Mouse (Mus musculus) spleen, postnatal 0 days (tissue): ENCODE results near the gene Ern1. TPM values are rescaled to one million over a fixed set of nuclear protein-coding genes. Genes with fewer than 3 reads are reported as not detected.

Experiments used
- polyA plus RNA-seq: library from polyadenylated mRNA; unstranded; fragments of >200 nt; fragmentation: Nextera tagmentation; extraction: Ambion mirVana; gene quantifications from 2 replicates; pipeline ENCODE4 v1.2.1, GENCODE M21; 2015

Gene Ern1
- polyA plus RNA-seq = 3.5 and 5.5 TPM in 2 replicates

DNA sequence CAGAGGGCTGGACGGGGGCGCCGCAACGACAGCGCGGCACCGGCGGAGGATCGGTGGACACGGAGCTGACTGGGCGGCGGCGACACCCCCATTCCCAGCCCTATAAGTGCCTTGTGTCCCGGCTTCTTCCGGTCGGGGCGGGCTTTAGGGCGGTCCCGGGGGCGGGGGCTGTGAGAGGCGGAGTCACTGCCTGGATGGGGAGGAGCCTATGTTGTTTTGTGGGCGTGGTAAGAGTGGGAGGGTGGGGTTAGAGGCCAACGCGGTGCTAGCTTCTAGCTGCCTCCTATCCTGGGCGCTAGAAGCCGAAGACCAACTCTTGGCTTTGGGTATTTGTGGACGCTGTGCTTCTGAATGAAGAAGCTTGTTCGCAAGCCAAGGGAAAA lies at the start of gene Ern1:
Ern1 (minus strand) TSS at position 120 of the 383 bp plus-strand sequence.

DNA sequence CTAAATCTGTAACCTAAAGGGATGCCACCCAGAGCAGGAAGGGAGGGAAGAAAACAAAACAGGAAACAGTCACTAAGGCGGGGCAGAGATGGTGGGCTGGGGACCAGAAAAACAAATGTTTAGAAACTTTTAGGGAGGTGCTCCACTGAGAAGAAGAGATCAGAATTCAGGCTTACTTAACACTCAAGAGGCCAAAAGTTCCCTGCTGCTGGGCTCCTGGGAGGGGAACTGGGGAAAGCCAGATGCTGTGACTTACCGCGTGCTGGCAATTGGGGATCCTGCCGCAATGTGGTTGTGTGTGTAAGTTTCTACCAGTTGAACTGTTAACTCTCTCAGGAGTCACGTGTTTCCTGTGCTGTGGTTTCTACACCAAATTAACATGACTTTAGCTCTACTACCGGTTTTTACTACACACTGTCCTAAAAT lies 99.8 kb downstream of the Ern1 start, which contains the start of gene Icam2:
Icam2 (minus strand) TSS at position 285 of the 426 bp plus-strand sequence.

DNA sequence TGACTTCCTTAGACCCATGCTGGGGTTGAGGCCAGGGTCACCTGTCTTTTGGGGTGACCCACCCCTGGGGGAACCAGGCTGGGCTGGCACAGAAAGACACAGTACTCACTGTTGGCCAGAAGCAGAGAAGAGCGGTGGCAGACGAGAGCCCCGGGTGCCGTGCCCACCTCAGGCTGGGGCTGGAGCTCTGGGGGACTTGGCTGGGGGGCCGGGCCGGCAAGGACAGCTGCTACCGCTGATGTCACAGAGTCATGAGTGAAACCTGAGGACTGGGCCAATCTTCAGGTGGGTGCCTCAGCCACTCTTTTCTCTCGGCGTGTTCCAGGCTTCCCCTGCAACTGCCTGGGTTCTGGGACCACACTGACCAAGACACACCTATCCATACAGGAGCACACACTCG lies 122.3 kb downstream of the Ern1 start, which contains the start of gene Prr29:
Prr29 (plus strand) TSS at position 107 of the 400 bp plus-strand sequence.

DNA sequence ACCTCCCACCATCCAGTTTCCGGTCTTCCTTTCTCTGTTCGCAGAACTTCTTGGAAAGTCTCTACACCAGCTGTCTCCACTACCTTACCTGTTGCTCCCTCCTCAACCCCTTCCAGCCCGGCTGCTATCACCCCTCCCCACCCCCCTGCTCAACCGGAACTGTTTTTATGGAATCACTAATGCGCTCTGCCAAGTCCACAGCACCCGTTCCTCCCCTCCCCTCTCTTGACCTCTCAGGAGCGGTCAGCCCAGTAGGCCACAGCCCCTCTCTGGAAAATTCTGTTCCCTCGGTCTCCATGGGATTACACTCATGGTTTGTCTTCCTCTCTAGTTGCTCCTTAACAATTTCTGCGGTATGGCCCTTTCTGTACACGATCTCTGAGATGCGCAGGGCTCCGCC lies 134.5 kb downstream of the Ern1 start, which contains the start of gene Scn4a:
Scn4a (minus strand) TSS at position 101 of the 400 bp plus-strand sequence.

Other genes with a start within 250 kb of the Ern1 start
- 40.4 and 41.2 TPM in 2 replicates for gene Ftsj3, start 231.8 kb downstream of the Ern1 start, polyA plus RNA-seq
- gene Psmc5, start 231.7 kb downstream of the Ern1 start, polyA plus RNA-seq = 138 and 153 TPM in 2 replicates
- gene Smarcd2, start 214.9 kb downstream of the Ern1 start, polyA plus RNA-seq = 35.5 and 38.8 TPM in 2 replicates
- 0.12 and 0.13 TPM in 2 replicates for gene Tcam1, start 211.2 kb downstream of the Ern1 start, polyA plus RNA-seq
- gene Gh, start 186.0 kb downstream of the Ern1 start, polyA plus RNA-seq = 0.34 and 0.46 TPM in 2 replicates
- 42.6 and 63.4 TPM in 2 replicates for gene Cd79b, start 173.1 kb downstream of the Ern1 start, polyA plus RNA-seq
- gene Scn4a, start 134.6 kb downstream of the Ern1 start, polyA plus RNA-seq = 0.06 and 0.10 TPM in 2 replicates
- gene Prr29, start 122.4 kb downstream of the Ern1 start, polyA plus RNA-seq = 0.17 and 0.32 TPM in 2 replicates
- gene Icam2, start 99.8 kb downstream of the Ern1 start, polyA plus RNA-seq = 29.4 and 40.7 TPM in 2 replicates
- 6.1 and 6.7 TPM in 2 replicates for gene Tex2, start 125.6 kb upstream of the Ern1 start, polyA plus RNA-seq